Mouse (Mus musculus): Measurements from ENCODE around the gene Rab27a.

Rab27a gene

GRCm38 (mm10) chr9:73097898-73098297, 53.2 kb downstream of the Rab27a start:
- ChIA-PET CTCF (interaction anchor here in 2 of 4 experiments (0.6 to 1.6 kb wide), 3 partner anchors 27 to 435 kb away, joined by 3 to 4 read pairs (median 3); no protein-coding TSS in a partner anchor), POLR2A (interaction anchor here in 2 of 4 experiments (0.7 to 2.7 kb wide), 8 partner anchors 12 to 184 kb away, joined by 3 to 13 read pairs (median 4); partner anchors contain the start of genes Rsl24d1 (in 2 of the 2), Ccpg1 (in 1 of the 2) and Ccpg1os (in 1 of the 2))

GRCm38 (mm10) chr9:73101536-73101935, 56.9 kb downstream of the Rab27a start, which contains the start of gene Khdc3:
TSS of gene Khdc3 (plus strand) at chr9:73101836.
- ChIA-PET CTCF (interaction anchor here in 3 of 4 experiments (0.6 to 1.1 kb wide), 5 partner anchors 20 to 105 kb away, joined by 3 to 18 read pairs (median 3); no protein-coding TSS in a partner anchor), POLR2A (interaction anchor here (0.6 to 2.0 kb wide), 16 partner anchors 9 to 119 kb away, joined by 3 to 15 read pairs (median 4); partner anchors contain the start of genes Rsl24d1 (in 2 of the 4), Ccpg1 (in 1 of the 4), Ccpg1os (in 1 of the 4) and Rab27a (in 1 of the 4))

GRCm38 (mm10) chr9:73102181-73102580, 57.5 kb downstream of the Rab27a start, which contains the start of gene Gm20509:
TSS of gene Gm20509 (plus strand) at chr9:73102470.
- ChIA-PET POLR2A (interaction anchor here (0.6 to 2.0 kb wide), 21 partner anchors 8 to 336 kb away, joined by 3 to 15 read pairs (median 4); partner anchors contain the start of genes Rsl24d1 (in 3 of the 4), Ccpg1 (in 1 of the 4), Ccpg1os (in 1 of the 4) and Rab27a (in 1 of the 4)), CTCF (interaction anchor here in 2 of 4 experiments (1.1 to 1.7 kb wide), 2 partner anchors 19 to 31 kb away, joined by 3 to 10 read pairs; no protein-coding TSS in a partner anchor)

- ChIA-PET CTCF (interaction anchor here in 2 of 4 experiments (0.8 to 1.7 kb wide), 2 partner anchors 11 to 32 kb away, joined by 3 to 10 read pairs; no protein-coding TSS in a partner anchor), POLR2A (interaction anchor here in 3 of 4 experiments (0.8 to 2.0 kb wide), 10 partner anchors 8 to 118 kb away, joined by 3 to 15 read pairs (median 5); partner anchors contain the start of genes Rsl24d1 (in 3 of the 3), Ccpg1 (in 1 of the 3) and Ccpg1os (in 1 of the 3))
Measured at GRCm38 (mm10) chr9:73103159-73103879, 58.7 kb downstream of the Rab27a start.

- CTCF ChIA-PET, result interaction anchor here in 1 of 4 experiments (0.6 kb wide), 1 partner anchor 117 kb away, joined by 3 read pairs; no protein-coding TSS in a partner anchor
- POLR2A ChIA-PET, result interaction anchor here in 2 of 4 experiments (1.0 to 1.7 kb wide), 3 partner anchors 9 to 20 kb away, joined by 3 to 9 read pairs (median 4); partner anchors contain the start of gene Rsl24d1 (in 2 of the 2)
Measured at GRCm38 (mm10) chr9:73103880-73104198, 59.2 kb downstream of the Rab27a start.

GRCm38 (mm10) chr9:73105141-73105540, 60.5 kb downstream of the Rab27a start:
- POLR2A ChIA-PET, result interaction anchor here in 1 of 4 experiments (1.4 kb wide), 1 partner anchor 9 kb away, joined by 6 read pairs; no protein-coding TSS in a partner anchor
- CTCF ChIA-PET, result no interaction called here

GRCm38 (mm10) chr9:73105771-73106170, 61.1 kb downstream of the Rab27a start:
- POLR2A ChIA-PET, result interaction anchor here in 2 of 4 experiments (1.0 to 1.4 kb wide), 2 partner anchors 8 to 11 kb away, joined by 5 to 6 read pairs; no protein-coding TSS in a partner anchor
- CTCF ChIA-PET, result interaction anchor here in 1 of 4 experiments (0.6 to 1.0 kb wide), 2 partner anchors 14 to 25 kb away, joined by 4 to 6 read pairs; no protein-coding TSS in a partner anchor

GRCm38 (mm10) chr9:73112919-73113906, 68.6 kb downstream of the Rab27a start, which contains the start of gene Rsl24d1:
TSS of gene Rsl24d1 (plus strand) at chr9:73113426.
- POLR2A ChIA-PET, result interaction anchor here (0.5 to 2.6 kb wide), 54 partner anchors 8 to 1543 kb away, joined by 3 to 15 read pairs (median 4); partner anchors contain the start of genes Gm20509 (in 3 of the 4), Ccpg1 (in 2 of the 4), Ccpg1os (in 2 of the 4) and Khdc3 (in 2 of the 4)
- CTCF ChIA-PET, result interaction anchor here in 3 of 4 experiments (0.6 to 2.1 kb wide), 5 partner anchors 8 to 493 kb away, joined by 3 to 5 read pairs (median 4); no protein-coding TSS in a partner anchor

GRCm38 (mm10) chr9:73116704-73117103, 72.0 kb downstream of the Rab27a start:
- POLR2A ChIA-PET, result interaction anchor here in 2 of 4 experiments (1.1 to 1.8 kb wide), 3 partner anchors 8 to 73 kb away, joined by 3 to 6 read pairs (median 5); no protein-coding TSS in a partner anchor
- CTCF ChIA-PET, result interaction anchor here in 2 of 4 experiments (0.6 to 0.8 kb wide), 3 partner anchors 8 to 46 kb away, joined by 4 to 11 read pairs (median 4); no protein-coding TSS in a partner anchor

- ChIA-PET CTCF (no interaction called here), POLR2A (no interaction called here)
Measured at GRCm38 (mm10) chr9:73118012-73118411, 73.4 kb downstream of the Rab27a start.

- CTCF ChIA-PET, result interaction anchor here (0.6 to 2.1 kb wide), 15 partner anchors 9 to 359 kb away, joined by 3 to 15 read pairs (median 4); partner anchors contain the start of genes Rab27a (in 2 of the 4), Gm20509 (in 1 of the 4), Khdc3 (in 1 of the 4) and Rsl24d1 (in 1 of the 4)
- POLR2A ChIA-PET, result interaction anchor here in 3 of 4 experiments (0.6 to 1.4 kb wide), 4 partner anchors 9 to 166 kb away, joined by 3 to 4 read pairs (median 3); partner anchors contain the start of gene Rsl24d1 (in 1 of the 3)
Measured at GRCm38 (mm10) chr9:73121735-73122134, 77.1 kb downstream of the Rab27a start.

GRCm38 (mm10) chr9:73125043-73125570, 80.5 kb downstream of the Rab27a start:
- ChIA-PET CTCF (interaction anchor here in 3 of 4 experiments (0.5 to 1.7 kb wide), 7 partner anchors 8 to 99 kb away, joined by 3 to 9 read pairs (median 4); partner anchors contain the start of gene Rsl24d1 (in 1 of the 3)), POLR2A (interaction anchor here (0.5 to 2.5 kb wide), 11 partner anchors 9 to 168 kb away, joined by 3 to 12 read pairs (median 4); partner anchors contain the start of gene Rsl24d1 (in 3 of the 4))

- ChIA-PET POLR2A (interaction anchor here in 1 of 4 experiments (1.3 to 1.8 kb wide), 2 partner anchors 11 to 20 kb away, joined by 4 to 6 read pairs; no protein-coding TSS in a partner anchor), CTCF (no interaction called here)
Measured at GRCm38 (mm10) chr9:73127457-73127856, 82.8 kb downstream of the Rab27a start.

- ChIA-PET CTCF (no interaction called here), POLR2A (interaction anchor here in 2 of 4 experiments (1.2 to 1.9 kb wide), 2 partner anchors 16 to 133 kb away, joined by 3 to 5 read pairs; partner anchors contain the start of gene Rsl24d1 (in 1 of the 2))
Measured at GRCm38 (mm10) chr9:73129875-73130274, 85.2 kb downstream of the Rab27a start.

GRCm38 (mm10) chr9:73130529-73130928, 85.9 kb downstream of the Rab27a start:
- CTCF ChIA-PET, result no interaction called here
- POLR2A ChIA-PET, result interaction anchor here in 2 of 4 experiments (0.6 to 1.9 kb wide), 3 partner anchors 17 to 134 kb away, joined by 3 to 5 read pairs (median 3); partner anchors contain the start of gene Rsl24d1 (in 1 of the 2)

GRCm38 (mm10) chr9:73137341-73137886, 92.8 kb downstream of the Rab27a start:
- ChIA-PET POLR2A (no interaction called here), CTCF (interaction anchor here in 1 of 4 experiments (1.1 kb wide), 1 partner anchor 16 kb away, joined by 3 read pairs; no protein-coding TSS in a partner anchor)

Data from embryonic stem cell, embryonic (primary cell).